Mouse (Mus musculus): ENCODE measurements around the gene 2200002D01Rik.
"Not testable (repeated sequence)": the region's sequence is repeated elsewhere in the genome, so short reads cannot be mapped to it uniquely, and the experiment has no call there.

GRCm38 (mm10) chr7:29212775-29213560 is 35.3 kb downstream of the 2200002D01Rik start:
- TF ChIP-seq CTCF (IDR thresholded peaks at IDR 0.05; ENCODE audit: borderline replicate concordance, extremely low read depth, insufficient read depth, insufficient read length); POLR2A (IDR thresholded peaks at IDR 0.05; ENCODE audit: borderline replicate concordance, extremely low read depth, insufficient read depth, insufficient read length, poor library complexity, severe bottlenecking): not testable (repeated sequence)

Data from brain, embryonic 14.5 days (tissue).